Mouse (Mus musculus) liver, postnatal 0 days (tissue): ENCODE measurements around the gene Atf5.

ENCODE experiments used
- CTCF ChIP-seq: sonication (generic); IDR thresholded peaks from 2 replicates; pipeline ENCODE4 v1.5.1; 2016; ENCODE audit warnings: antibody characterized with exemption, low read depth
- EP300 ChIP-seq: IDR thresholded peaks from 2 replicates; pipeline ENCODE4 v1.6.1; 2016; ENCODE audit warnings: antibody characterized with exemption, low read depth, mild to moderate bottlenecking

GRCm38 (mm10) chr7:44853596-44854355, 37.3 kb upstream of the Atf5 start:
- TF ChIP-seq CTCF (no peak), EP300 (no peak; the same call in 1 of the 2 replicates)
